Mouse (Mus musculus) neural tube, embryonic 15.5 days (tissue): ENCODE data around the gene Xdh. TPM values are rescaled to one million over a fixed set of nuclear protein-coding genes. Genes with fewer than 3 reads are reported as not detected.

Experiments
- ATAC-seq: fragments of 200-750 bp; cut with Nextera tagmentation; 2 replicates; pipeline ENCODE4 v1.8.0; 2017; ENCODE audit warnings: mild to moderate bottlenecking, moderate TSS enrichment, moderate library complexity; ENCODE audit not compliant: low FRiP score
- H3K27ac ChIP-seq: fragments of 300-500 bp; sonication (generic); replicated peaks from 2 replicates; pipeline ENCODE4 v1.5.1; 2015; ENCODE audit warnings: mild to moderate bottlenecking, inconsistent platforms
- H3K27me3 ChIP-seq: fragments of 300-500 bp; sonication (generic); replicated peaks from 2 replicates; pipeline ENCODE4 v1.6.1; 2015; ENCODE audit warnings: inconsistent platforms
- H3K36me3 ChIP-seq: fragments of 300-500 bp; sonication (generic); 2 replicates; pipeline ENCODE4 v1.6.1; 2015; ENCODE audit warnings: inconsistent platforms
- H3K4me1 ChIP-seq: fragments of 300-500 bp; sonication (generic); 2 replicates; pipeline ENCODE4 v1.6.1; 2015; ENCODE audit warnings: inconsistent platforms
- H3K4me2 ChIP-seq: fragments of 300-500 bp; sonication (generic); 2 replicates; pipeline ENCODE4 v1.6.1; 2015; ENCODE audit warnings: inconsistent platforms, mild to moderate bottlenecking, moderate library complexity
- H3K4me3 ChIP-seq: fragments of 300-500 bp; sonication (generic); replicated peaks from 2 replicates; pipeline ENCODE4 v1.5.1; 2015; ENCODE audit warnings: mild to moderate bottlenecking, inconsistent platforms
- H3K9ac ChIP-seq: fragments of 300-500 bp; sonication (generic); replicated peaks from 2 replicates; pipeline ENCODE4 v1.6.1; 2015; ENCODE audit warnings: mild to moderate bottlenecking, inconsistent platforms
- H3K9me3 ChIP-seq: fragments of 300-500 bp; sonication (generic); replicated peaks from 2 replicates; pipeline ENCODE4 v1.6.1; 2016; ENCODE audit warnings: inconsistent platforms
- WGBS: fragments of 180-500 bp; shearing (Covaris S2); methylation state at CpG from one replicate; pipeline ENCODE4 v1.1.7; 2015; ENCODE audit warnings: mixed read lengths; 5-methylcytosine and 5-hydroxymethylcytosine counted together
- polyA plus RNA-seq: library from polyadenylated mRNA; unstranded; fragments of >200 nt; fragmentation: Nextera tagmentation; extraction: Ambion mirVana; gene quantifications from 2 replicates; pipeline ENCODE4 v1.2.1, GENCODE M21; 2015

The Xdh gene
- polyA plus RNA-seq, 1 experiment from 2014 or later, result 0.47 TPM

GRCm38 (mm10) chr17:73903121-73903520, 46.9 kb downstream of the Xdh start:
- no peak overlapping the region for H3K27ac ChIP-seq
- no peaks in the 10 kb centered on the region for H3K36me3 ChIP-seq
- H3K27me3 ChIP-seq, result no peaks in the 10 kb centered on the region
- no peak for ATAC-seq
- no peaks in the 10 kb centered on the region for H3K9me3 ChIP-seq
- no peak overlapping the region for H3K9ac ChIP-seq
- no peak overlapping the region for H3K4me3 ChIP-seq
- 95% methylated on average over 1 of the region's 1 CpGs for WGBS
- no peak overlapping the region for H3K4me2 ChIP-seq
- 0 out of 2 replicates have a peak, but pooled peaks cover 4% of the 10 kb centered on the region for H3K4me1 ChIP-seq

GRCm38 (mm10) chr17:73902234-73902636, 47.8 kb downstream of the Xdh start:
- whole genome bisulfite sequencing, result 54% methylated on average over 5 of the region's 5 CpGs
- Histone ChIP-seq H3K27me3 (no peaks in the 10 kb centered on the region), H3K4me3 (no peak overlapping the region), H3K9ac (no peak overlapping the region), H3K36me3 (no peaks in the 10 kb centered on the region), H3K4me2 (no peak overlapping the region), H3K4me1 (0 out of 2 replicates have a peak, but pooled peaks cover 4% of the 10 kb centered on the region), H3K27ac (no peak overlapping the region), H3K9me3 (no peaks in the 10 kb centered on the region)
- no peak; the same call in 1 of the 2 replicates for ATAC-seq

GRCm38 (mm10) chr17:73894399-73894798, 55.6 kb downstream of the Xdh start:
- H3K4me1 ChIP-seq, result no peaks in the 10 kb centered on the region
- WGBS, result 89% methylated on average over 5 of the region's 5 CpGs
- no peak overlapping the region for H3K4me2 ChIP-seq
- no peak overlapping the region for H3K27ac ChIP-seq
- H3K36me3 ChIP-seq, result no peaks in the 10 kb centered on the region
- no peaks in the 10 kb centered on the region for H3K9me3 ChIP-seq
- no peaks in the 10 kb centered on the region for H3K27me3 ChIP-seq
- H3K4me3 ChIP-seq, result no peak overlapping the region
- H3K9ac ChIP-seq, result no peak overlapping the region
- ATAC-seq, result no peak

- no peaks in the 10 kb centered on the region for H3K4me1 ChIP-seq
- H3K9me3 ChIP-seq, result no peaks in the 10 kb centered on the region
- no peak overlapping the region for H3K4me2 ChIP-seq
- H3K27ac ChIP-seq, result no peak overlapping the region
- H3K4me3 ChIP-seq, result no peak overlapping the region
- no peak for ATAC-seq
- WGBS, result over 99% methylated on average over 4 of the region's 4 CpGs
- no peaks in the 10 kb centered on the region for H3K27me3 ChIP-seq
- H3K36me3 ChIP-seq, result no peaks in the 10 kb centered on the region
- H3K9ac ChIP-seq, result no peak overlapping the region
Measured at GRCm38 (mm10) chr17:73893822-73894221, 56.2 kb downstream of the Xdh start.

- H3K9ac ChIP-seq, result no peak overlapping the region
- H3K36me3 ChIP-seq, result no peaks in the 10 kb centered on the region
- 91% methylated on average over 10 of the region's 10 CpGs for whole genome bisulfite sequencing
- no peak overlapping the region for H3K4me2 ChIP-seq
- H3K4me1 ChIP-seq, result no peaks in the 10 kb centered on the region
- H3K27ac ChIP-seq, result no peak overlapping the region
- H3K4me3 ChIP-seq, result no peak overlapping the region
- no peaks in the 10 kb centered on the region for H3K9me3 ChIP-seq
- no peak for ATAC-seq
- no peaks in the 10 kb centered on the region for H3K27me3 ChIP-seq
Measured at GRCm38 (mm10) chr17:73893207-73893606, 56.8 kb downstream of the Xdh start.

GRCm38 (mm10) chr17:73891590-73891989, 58.4 kb downstream of the Xdh start:
- no peaks in the 10 kb centered on the region for H3K4me1 ChIP-seq
- no peaks in the 10 kb centered on the region for H3K27me3 ChIP-seq
- H3K36me3 ChIP-seq, result no peaks in the 10 kb centered on the region
- 85% methylated on average over 1 of the region's 1 CpGs for WGBS
- no peaks in the 10 kb centered on the region for H3K9me3 ChIP-seq
- no peak overlapping the region for H3K4me2 ChIP-seq
- no peak overlapping the region for H3K9ac ChIP-seq
- H3K4me3 ChIP-seq, result no peak overlapping the region
- H3K27ac ChIP-seq, result no peak overlapping the region
- ATAC-seq, result no peak

- no peaks in the 10 kb centered on the region for H3K9me3 ChIP-seq
- H3K4me1 ChIP-seq, result peaks cover 5% of the 10 kb centered on the region
- H3K4me2 ChIP-seq, result no peak overlapping the region
- H3K27me3 ChIP-seq, result no peaks in the 10 kb centered on the region
- ATAC-seq, result no peak
- WGBS, result 91% methylated on average over 25 of the region's 25 CpGs
- no peak overlapping the region for H3K4me3 ChIP-seq
- no peak overlapping the region for H3K9ac ChIP-seq
- no peaks in the 10 kb centered on the region for H3K36me3 ChIP-seq
- H3K27ac ChIP-seq, result no peak overlapping the region
Measured at GRCm38 (mm10) chr17:73886071-73886785, 63.8 kb downstream of the Xdh start.

- Histone ChIP-seq H3K9me3 (no peaks in the 10 kb centered on the region), H3K4me3 (no peak overlapping the region), H3K4me1 (peaks cover 5% of the 10 kb centered on the region), H3K27ac (no peak overlapping the region), H3K4me2 (no peak overlapping the region), H3K27me3 (no peaks in the 10 kb centered on the region), H3K9ac (no peak overlapping the region), H3K36me3 (no peaks in the 10 kb centered on the region)
- no peak for ATAC-seq
- WGBS, result 83% methylated on average over 12 of the region's 12 CpGs
Measured at GRCm38 (mm10) chr17:73883332-73883731, 66.7 kb downstream of the Xdh start.

GRCm38 (mm10) chr17:73882194-73882593, 67.8 kb downstream of the Xdh start:
- 10% methylated on average over 9 of the region's 9 CpGs for WGBS
- ATAC-seq, result peak; percentile 83
- Histone ChIP-seq H3K36me3 (no peaks in the 10 kb centered on the region), H3K4me1 (peaks cover 5% of the 10 kb centered on the region), H3K27ac (no peak overlapping the region), H3K9me3 (no peaks in the 10 kb centered on the region), H3K9ac (no peak overlapping the region), H3K4me2 (no peak overlapping the region), H3K4me3 (no peak overlapping the region), H3K27me3 (no peaks in the 10 kb centered on the region)

- H3K9ac ChIP-seq, result no peak overlapping the region
- H3K27me3 ChIP-seq, result no peaks in the 10 kb centered on the region
- H3K4me3 ChIP-seq, result no peak overlapping the region
- H3K4me1 ChIP-seq, result peaks cover 5% of the 10 kb centered on the region
- 77% methylated on average over 6 of the region's 6 CpGs for WGBS
- no peak for ATAC-seq
- H3K27ac ChIP-seq, result no peak overlapping the region
- H3K9me3 ChIP-seq, result no peaks in the 10 kb centered on the region
- H3K4me2 ChIP-seq, result no peak overlapping the region
- H3K36me3 ChIP-seq, result no peaks in the 10 kb centered on the region
Measured at GRCm38 (mm10) chr17:73881295-73881694, 68.7 kb downstream of the Xdh start.

GRCm38 (mm10) chr17:73880286-73880685, 69.7 kb downstream of the Xdh start:
- Histone ChIP-seq H3K4me3 (no peak overlapping the region), H3K9me3 (no peaks in the 10 kb centered on the region), H3K4me2 (no peak overlapping the region), H3K4me1 (peaks cover 5% of the 10 kb centered on the region), H3K36me3 (no peaks in the 10 kb centered on the region), H3K27me3 (no peaks in the 10 kb centered on the region), H3K27ac (no peak overlapping the region), H3K9ac (no peak overlapping the region)
- no peak for ATAC-seq
- 91% methylated on average over 6 of the region's 6 CpGs for WGBS

- 87% methylated on average over 10 of the region's 10 CpGs for WGBS
- Histone ChIP-seq H3K4me2 (no peak overlapping the region), H3K9me3 (no peaks in the 10 kb centered on the region), H3K4me1 (peaks cover 5% of the 10 kb centered on the region), H3K36me3 (no peaks in the 10 kb centered on the region), H3K27ac (no peak overlapping the region), H3K9ac (no peak overlapping the region), H3K27me3 (no peaks in the 10 kb centered on the region), H3K4me3 (no peak overlapping the region)
- no peak for ATAC-seq
Measured at GRCm38 (mm10) chr17:73879262-73879916, 70.6 kb downstream of the Xdh start.
